ENCODE assay signal across 15 mouse cellular contexts in genomic region chr13:38815002-38815707, GRCm38 (mm10).
DNase-seq lines count a peak whose midpoint lies in the region; ATAC-seq and TF ChIP-seq lines count a peak whose summit lies in the region.
"Had no signal": no experiment of that assay in that cellular context is flagged by ENCODE, and none has a peak within 500 bp of the region (broad histone marks: within the 10 kb centered on the region; RNA-seq: fewer than 3 reads in every experiment).

No protein-coding gene starts in this region.

- H3K27ac ChIP-seq in neural tube, embryonic 12.5 days, result no peak overlapping the region
- no peak overlapping the region for H3K27ac ChIP-seq in neural tube, embryonic 15.5 days (replicated peaks)
- H3K27ac ChIP-seq in midbrain, embryonic 14.5 days (replicated peaks; ENCODE audit: low read depth, low read length), result peak overlapping the region; percentile 33; the same call in 1 of the 2 replicates
- no peak overlapping the region for H3K27ac ChIP-seq in kidney, adult 2 months (ENCODE audit: insufficient read depth, low read depth, low read length)
- H3K27ac ChIP-seq: heart, embryonic 15.5 days; kidney, postnatal 0 days had no signal

- TF ChIP-seq POLR2A in kidney, adult 2 months (IDR thresholded peaks at IDR 0.05; ENCODE audit: low read depth, low read length), result no peak

- TF ChIP-seq CTCF in kidney, adult 2 months (conservative IDR thresholded peaks at IDR 0.05; ENCODE audit: insufficient read depth, insufficient read length, low read depth, low read length), result no peak

- peak; percentile 65; the same call in 1 of the 2 replicates for ATAC-seq in neural tube, embryonic 12.5 days (ENCODE audit: low FRiP score, low read depth)
- ATAC-seq in neural tube, embryonic 15.5 days (ENCODE audit: low FRiP score), result no peak
- no peak for ATAC-seq in midbrain, embryonic 14.5 days (ENCODE audit: low FRiP score, low TSS enrichment)

- no peak overlapping the region for H3K4me2 ChIP-seq in neural tube, embryonic 12.5 days (replicated peaks)
- no peak overlapping the region for H3K4me2 ChIP-seq in neural tube, embryonic 15.5 days
- H3K4me2 ChIP-seq in midbrain, embryonic 14.5 days (ENCODE audit: low read length), result 0 out of 2 replicates have a peak overlapping the region, but pooled peaks have one; percentile 4
- H3K4me2 ChIP-seq: heart, embryonic 15.5 days; lung, embryonic 14.5 days had no signal

- peaks cover 6% of the 10 kb centered on the region for H3K4me1 ChIP-seq in neural tube, embryonic 12.5 days
- H3K4me1 ChIP-seq in neural tube, embryonic 15.5 days, result peaks cover 3% of the 10 kb centered on the region; the same call in 1 of the 2 replicates
- H3K4me1 ChIP-seq in midbrain, embryonic 14.5 days (ENCODE audit: control insufficient read depth, insufficient read depth, low read length), result 0 out of 2 replicates have a peak, but pooled peaks cover 3% of the 10 kb centered on the region
- H3K4me1 ChIP-seq in kidney, adult 2 months (ENCODE audit: control insufficient read depth, insufficient read depth, low read length), result no peaks in the 10 kb centered on the region
- H3K4me1 ChIP-seq: heart, embryonic 15.5 days had no signal

- peak; percentile 64 for DNase-seq in ZHBTc4 (ENCODE audit: low read depth, low spot score)
- peak; percentile 52 for DNase-seq in midbrain, embryonic 14.5 days
- DNase-seq in spleen, adult 18-20 months, result no peak
- no peak for DNase-seq in kidney, adult 2 months
- DNase-seq in cerebellum, postnatal 36 days, result no peak
- DNase-seq: cerebellum, adult 11-12 months; layer of hippocampus, adult 9-11 months; lung, embryonic 14.5 days; right cerebral cortex, postnatal 4 days had no signal

- H3K9me3 ChIP-seq in neural tube, embryonic 12.5 days, result no peaks in the 10 kb centered on the region
- H3K9me3 ChIP-seq in neural tube, embryonic 15.5 days (replicated peaks), result no peaks in the 10 kb centered on the region
- H3K9me3 ChIP-seq in midbrain, embryonic 14.5 days (ENCODE audit: control insufficient read depth, low read length), result no peaks in the 10 kb centered on the region
- H3K9me3 ChIP-seq: heart, embryonic 15.5 days had no signal

- WGBS in neural tube, embryonic 12.5 days, result 65% methylated on average over 19 of the region's 19 CpGs
- 56% methylated on average over 19 of the region's 19 CpGs for WGBS in neural tube, embryonic 15.5 days
- WGBS in midbrain, embryonic 14.5 days, result 52% methylated on average over 19 of the region's 19 CpGs
- WGBS in kidney, adult 2 months, result 76% methylated on average over 19 of the region's 19 CpGs

- no peak overlapping the region for H3K4me3 ChIP-seq in neural tube, embryonic 12.5 days
- H3K4me3 ChIP-seq in neural tube, embryonic 15.5 days (replicated peaks), result no peak overlapping the region
- H3K4me3 ChIP-seq in midbrain, embryonic 14.5 days (replicated peaks; ENCODE audit: low read depth, low read length), result no peak overlapping the region
- no peak overlapping the region for H3K4me3 ChIP-seq in kidney, adult 2 months (ENCODE audit: insufficient read depth, low read depth, low read length)
- H3K4me3 ChIP-seq: erythroblast, embryonic 14.5 days; heart, embryonic 15.5 days had no signal

- no peak overlapping the region for H3K9ac ChIP-seq in neural tube, embryonic 12.5 days
- H3K9ac ChIP-seq in neural tube, embryonic 15.5 days (replicated peaks), result no peak overlapping the region
- H3K9ac ChIP-seq in midbrain, embryonic 14.5 days (replicated peaks; ENCODE audit: low read length), result no peak overlapping the region
- H3K9ac ChIP-seq: heart, embryonic 15.5 days; lung, embryonic 14.5 days had no signal

- H3K27me3 ChIP-seq in neural tube, embryonic 12.5 days (replicated peaks), result no peaks in the 10 kb centered on the region
- no peaks in the 10 kb centered on the region for H3K27me3 ChIP-seq in neural tube, embryonic 15.5 days (replicated peaks)
- H3K27me3 ChIP-seq in midbrain, embryonic 14.5 days (ENCODE audit: control insufficient read depth, insufficient read depth, low read length), result no peaks in the 10 kb centered on the region
- H3K27me3 ChIP-seq in kidney, adult 2 months (replicated peaks; ENCODE audit: control insufficient read depth, insufficient read depth, low read length), result no peaks in the 10 kb centered on the region
- H3K27me3 ChIP-seq: CH12.LX; heart, embryonic 15.5 days had no signal

- H3K36me3 ChIP-seq in neural tube, embryonic 12.5 days, result no peaks in the 10 kb centered on the region
- H3K36me3 ChIP-seq in neural tube, embryonic 15.5 days, result no peaks in the 10 kb centered on the region
- no peaks in the 10 kb centered on the region for H3K36me3 ChIP-seq in midbrain, embryonic 14.5 days (ENCODE audit: control insufficient read depth, insufficient read depth, low read length)
- H3K36me3 ChIP-seq in kidney, adult 2 months (ENCODE audit: control insufficient read depth, insufficient read depth, low read length), result no peaks in the 10 kb centered on the region
- H3K36me3 ChIP-seq: heart, embryonic 15.5 days had no signal

Comparison
In these comparisons a context has a peak if more than half of its experiments do, and no peak if none do; other contexts are left out.
1. DNase-seq: peak in ZHBTc4 (single experiment) and midbrain, embryonic 14.5 days (single experiment); none in spleen, adult 18-20 months (0 of 2), kidney, adult 2 months (single experiment) and cerebellum, postnatal 36 days (0 of 2).